Mouse (Mus musculus) stomach, postnatal 0 days (tissue): Measurements from ENCODE around the gene Rxrb.

Source experiments
- CTCF ChIP-seq: IDR thresholded peaks from 2 replicates; pipeline ENCODE4 v1.5.1; 2016; ENCODE audit warnings: antibody characterized with exemption, low read depth, mild to moderate bottlenecking, moderate library complexity
- EP300 ChIP-seq: optimal IDR thresholded peaks from 2 replicates; pipeline ENCODE3; 2016; ENCODE audit warnings: antibody characterized with exemption

GRCm38 (mm10) chr17:34030861-34031326 lies 718 bp upstream of the Rxrb start:
- TF ChIP-seq CTCF = peak; percentile 20; the same call in 1 of the 2 replicates
- TF ChIP-seq EP300 = no peak
